Mouse (Mus musculus): ENCODE measurements around the gene Ccdc150. TPM values are rescaled to one million over a fixed set of nuclear protein-coding genes. Genes with fewer than 3 reads are reported as not detected.

Gene Ccdc150
- total and polyA plus RNA-seq, 3 experiments, result 0.22 to 0.65 TPM; not detected in 1

- TF ChIP-seq MAFK (IDR thresholded peaks at IDR 0.05; ENCODE audit: borderline replicate concordance, low read depth, low read length) (no peak), HCFC1 (IDR thresholded peaks at IDR 0.05; ENCODE audit: low read depth, low read length) (no peak)
Measured at GRCm38 (mm10) chr1:54380978-54381914, 130.8 kb downstream of the Ccdc150 start (continued).

GRCm38 (mm10) chr1:54384221-54384620 is 133.7 kb downstream of the Ccdc150 start:
- H3K4me1 ChIP-seq (ENCODE audit: control insufficient read depth in 1 of 2, insufficient read depth in 2 of 2, low read length in 2 of 2), result no peaks in the 10 kb centered on the region
- H3K9me3 ChIP-seq (replicated peaks; ENCODE audit: insufficient read depth, low read length), result no peaks in the 10 kb centered on the region
- H3K27ac ChIP-seq (ENCODE audit: control insufficient read depth, low read depth, low read length), result no peak overlapping the region
- H3K9ac ChIP-seq (ENCODE audit: control insufficient read depth, low read depth, low read length, poor library complexity, severe bottlenecking), result no peak overlapping the region
- H3K27me3 ChIP-seq (ENCODE audit: control insufficient read depth in 1 of 2, insufficient read depth in 2 of 2, low read length in 2 of 2), result no peaks in the 10 kb centered on the region
- H3K36me3 ChIP-seq (ENCODE audit: control insufficient read depth in 1 of 2, insufficient read depth in 2 of 2, low read length in 2 of 2), result no peaks in the 10 kb centered on the region
- no peak for TF ChIP-seq USF2 (IDR thresholded peaks at IDR 0.05; ENCODE audit: borderline replicate concordance in 1 of 2, insufficient read depth in 1 of 2, low read depth in 1 of 2, low read length in 2 of 2)
- no peak for TF ChIP-seq KAT2A (conservative IDR thresholded peaks at IDR 0.05; ENCODE audit: low read depth, low read length)
- TF ChIP-seq RCOR1 (IDR thresholded peaks at IDR 0.05; ENCODE audit: low read depth, low read length), result no peak
- no peak for TF ChIP-seq E2F4 (IDR thresholded peaks at IDR 0.05; ENCODE audit: borderline replicate concordance, low read depth, low read length)
- TF ChIP-seq MYB (IDR thresholded peaks at IDR 0.05; ENCODE audit: low read depth, low read length), result no peak
- TF ChIP-seq TAL1 (IDR thresholded peaks at IDR 0.05; ENCODE audit: low read length), result no peak
- TF ChIP-seq MXI1 (IDR thresholded peaks at IDR 0.05; ENCODE audit: low read depth, low read length), result no peak
- no peak for TF ChIP-seq POLR2A (IDR thresholded peaks at IDR 0.05; ENCODE audit: control insufficient read depth in 1 of 2, insufficient read depth in 1 of 2, low read depth in 1 of 2, low read length in 2 of 2, poor library complexity in 1 of 2)
- no peak for TF ChIP-seq BHLHE40 (IDR thresholded peaks at IDR 0.05; ENCODE audit: borderline replicate concordance, low read depth, low read length)
- no peak for TF ChIP-seq ZKSCAN1 (IDR thresholded peaks at IDR 0.05; ENCODE audit: low read depth, low read length)
- no peak for TF ChIP-seq ZMIZ1 (IDR thresholded peaks at IDR 0.05; ENCODE audit: low read depth, low read length)
- TF ChIP-seq GABPA (IDR thresholded peaks at IDR 0.05; ENCODE audit: low read depth, low read length), result no peak
- TF ChIP-seq ZC3H11A (IDR thresholded peaks at IDR 0.05; ENCODE audit: low read depth, low read length), result no peak
- TF ChIP-seq POLR2AphosphoS2 (IDR thresholded peaks at IDR 0.05; ENCODE audit: low read length), result no peak
- no peak for TF ChIP-seq CTCF (IDR thresholded peaks at IDR 0.05 in 2 of 3, conservative IDR thresholded peaks at IDR 0.05 in 1 of 3; ENCODE audit: control insufficient read depth in 1 of 3, insufficient read depth in 1 of 3, low read depth in 2 of 3, low read length in 3 of 3, poor library complexity in 1 of 3, severe bottlenecking in 1 of 3)
- TF ChIP-seq GATA1 (IDR thresholded peaks at IDR 0.05; ENCODE audit: low read depth, low read length), result no peak
- no peak for TF ChIP-seq ETS1 (IDR thresholded peaks at IDR 0.05; ENCODE audit: low read depth, low read length)
- no peak for DNase-seq (ENCODE audit: low read depth, low spot score)
- no peaks in the 10 kb centered on the region for H3K79me2 ChIP-seq (ENCODE audit: control insufficient read depth, insufficient read depth, low read length, poor library complexity)
- no peak overlapping the region for H3K4me3 ChIP-seq (ENCODE audit: control insufficient read depth in 1 of 2, insufficient read depth in 1 of 2, low read depth in 2 of 2, low read length in 2 of 2)
